Mouse (Mus musculus): ENCODE measurements around the gene Pts. TPM values are rescaled to one million over a fixed set of nuclear protein-coding genes. Genes with fewer than 3 reads are reported as not detected.
A peak's percentile ranks its signal among the peaks of the same experiment; 100 is the strongest.

Pts gene
- total and polyA plus RNA-seq, 3 experiments: 24.6 TPM; not detected in 1

GRCm38 (mm10) chr9:50505405-50505804 is 23.1 kb downstream of the Pts start:
- Histone ChIP-seq H3K27me3 (ENCODE audit: control insufficient read depth in 1 of 2, insufficient read depth in 2 of 2, low read length in 2 of 2) (peaks cover 0 to 2% of the 10 kb centered on the region in 2 experiments; a peak in 2 of 4 replicates), H3K27ac (ENCODE audit: control insufficient read depth, low read depth, low read length) (no peak overlapping the region), H3K4me1 (ENCODE audit: control insufficient read depth in 1 of 2, insufficient read depth in 2 of 2, low read length in 2 of 2) (peaks cover 0 to 8% of the 10 kb centered on the region in 2 experiments; a peak in 2 of 4 replicates), H3K9ac (ENCODE audit: control insufficient read depth, low read depth, low read length, poor library complexity, severe bottlenecking) (no peak overlapping the region), H3K9me3 (replicated peaks; ENCODE audit: insufficient read depth, low read length) (no peaks in the 10 kb centered on the region), H3K79me2 (ENCODE audit: control insufficient read depth, insufficient read depth, low read length, poor library complexity) (no peaks in the 10 kb centered on the region), H3K36me3 (ENCODE audit: control insufficient read depth in 1 of 2, insufficient read depth in 2 of 2, low read length in 2 of 2) (no peaks in the 10 kb centered on the region), H3K4me3 (ENCODE audit: control insufficient read depth in 1 of 2, insufficient read depth in 1 of 2, low read depth in 2 of 2, low read length in 2 of 2) (no peak overlapping the region)
- no peak for TF ChIP-seq CHD1 (IDR thresholded peaks at IDR 0.05; ENCODE audit: low read depth, low read length)
- no peak for TF ChIP-seq MAZ (IDR thresholded peaks at IDR 0.05; ENCODE audit: low read depth, low read length)
- TF ChIP-seq RCOR1 (IDR thresholded peaks at IDR 0.05; ENCODE audit: low read depth, low read length): no peak
- TF ChIP-seq ELF1 (IDR thresholded peaks at IDR 0.05; ENCODE audit: low read depth, low read length): no peak
- no peak for DNase-seq (ENCODE audit: low read depth, low spot score)

- H3K9me3 ChIP-seq (replicated peaks; ENCODE audit: insufficient read depth, low read length): no peaks in the 10 kb centered on the region
- no peaks in the 10 kb centered on the region for H3K36me3 ChIP-seq (ENCODE audit: control insufficient read depth in 1 of 2, insufficient read depth in 2 of 2, low read length in 2 of 2)
- no peak for DNase-seq (ENCODE audit: low read depth, low spot score)
- no peaks in the 10 kb centered on the region for H3K79me2 ChIP-seq (ENCODE audit: control insufficient read depth, insufficient read depth, low read length, poor library complexity)
- 0 out of 2 replicates have a peak, but pooled peaks have one; percentile 9 for TF ChIP-seq ZNF384 (IDR thresholded peaks at IDR 0.05; ENCODE audit: low read depth, low read length)
- no peak for TF ChIP-seq ZMIZ1 (IDR thresholded peaks at IDR 0.05; ENCODE audit: low read depth, low read length)
- no peak overlapping the region for H3K9ac ChIP-seq (ENCODE audit: control insufficient read depth, low read depth, low read length, poor library complexity, severe bottlenecking)
- no peak overlapping the region for H3K27ac ChIP-seq (ENCODE audit: control insufficient read depth, low read depth, low read length)
- no peak overlapping the region for H3K4me3 ChIP-seq (ENCODE audit: control insufficient read depth in 1 of 2, insufficient read depth in 1 of 2, low read depth in 2 of 2, low read length in 2 of 2)
- peaks cover 0 to 2% of the 10 kb centered on the region in 2 experiments; a peak in 2 of 4 replicates for H3K27me3 ChIP-seq (ENCODE audit: control insufficient read depth in 1 of 2, insufficient read depth in 2 of 2, low read length in 2 of 2)
- peaks cover 0 to 15% of the 10 kb centered on the region in 2 experiments; a peak in 2 of 4 replicates for H3K4me1 ChIP-seq (ENCODE audit: control insufficient read depth in 1 of 2, insufficient read depth in 2 of 2, low read length in 2 of 2)
Measured at GRCm38 (mm10) chr9:50502949-50503348, 25.6 kb downstream of the Pts start.

GRCm38 (mm10) chr9:50500974-50501501 is 27.5 kb downstream of the Pts start:
- Histone ChIP-seq H3K27ac (ENCODE audit: control insufficient read depth, low read depth, low read length) (peak overlapping the region; percentile 33; the same call in 1 of the 2 replicates), H3K36me3 (ENCODE audit: control insufficient read depth in 1 of 2, insufficient read depth in 2 of 2, low read length in 2 of 2) (peaks cover 0 to 3% of the 10 kb centered on the region in 2 experiments; a peak in 1 of 4 replicates), H3K9me3 (replicated peaks; ENCODE audit: insufficient read depth, low read length) (no peaks in the 10 kb centered on the region), H3K9ac (ENCODE audit: control insufficient read depth, low read depth, low read length, poor library complexity, severe bottlenecking) (peak overlapping the region; percentile 55), H3K4me1 (ENCODE audit: control insufficient read depth in 1 of 2, insufficient read depth in 2 of 2, low read length in 2 of 2) (peaks cover 2 to 24% of the 10 kb centered on the region in 2 experiments; a peak in 3 of 4 replicates), H3K4me3 (ENCODE audit: control insufficient read depth in 1 of 2, insufficient read depth in 1 of 2, low read depth in 2 of 2, low read length in 2 of 2) (peak overlapping the region; percentile 59 to 72), H3K79me2 (ENCODE audit: control insufficient read depth, insufficient read depth, low read length, poor library complexity) (no peaks in the 10 kb centered on the region), H3K27me3 (ENCODE audit: control insufficient read depth in 1 of 2, insufficient read depth in 2 of 2, low read length in 2 of 2) (no peaks in the 10 kb centered on the region)
- TF ChIP-seq USF1 (IDR thresholded peaks at IDR 0.05; ENCODE audit: low read depth, low read length) (peak; percentile 97), ZMIZ1 (IDR thresholded peaks at IDR 0.05; ENCODE audit: low read depth, low read length) (0 out of 2 replicates have a peak, but pooled peaks have one; percentile 47), POLR2A (IDR thresholded peaks at IDR 0.05; ENCODE audit: control insufficient read depth in 1 of 2, insufficient read depth in 1 of 2, low read depth in 1 of 2, low read length in 2 of 2, poor library complexity in 1 of 2) (peak; percentile 53 to 75; a peak in 3 of 4 replicates), CHD1 (IDR thresholded peaks at IDR 0.05; ENCODE audit: low read depth, low read length) (no peak), BHLHE40 (IDR thresholded peaks at IDR 0.05; ENCODE audit: borderline replicate concordance, low read depth, low read length) (no peak), TBP (IDR thresholded peaks at IDR 0.05; ENCODE audit: low read depth, low read length) (peak; percentile 79), GATA1 (IDR thresholded peaks at IDR 0.05; ENCODE audit: low read depth, low read length) (0 out of 2 replicates have a peak, but pooled peaks have one; percentile 15), JUND (IDR thresholded peaks at IDR 0.05; ENCODE audit: low read depth, low read length) (no peak), SIN3A (IDR thresholded peaks at IDR 0.05; ENCODE audit: low read length) (peak; percentile 52; the same call in 1 of the 2 replicates), USF2 (IDR thresholded peaks at IDR 0.05; ENCODE audit: borderline replicate concordance in 1 of 2, insufficient read depth in 1 of 2, low read depth in 1 of 2, low read length in 2 of 2) (peak; percentile 37 to 91; a peak in 3 of 4 replicates), HCFC1 (IDR thresholded peaks at IDR 0.05; ENCODE audit: low read depth, low read length) (no peak), MAX (IDR thresholded peaks at IDR 0.05; ENCODE audit: low read length) (peak; percentile 76; the same call in 1 of the 2 replicates), E2F4 (IDR thresholded peaks at IDR 0.05; ENCODE audit: borderline replicate concordance, low read depth, low read length) (no peak), UBTF (IDR thresholded peaks at IDR 0.05; ENCODE audit: borderline replicate concordance, insufficient read depth, low read depth, low read length) (no peak), NELFE (IDR thresholded peaks at IDR 0.05; ENCODE audit: low read depth, low read length) (peak; percentile 46; the same call in 1 of the 2 replicates), MYC (IDR thresholded peaks at IDR 0.05; ENCODE audit: low read depth, low read length) (no peak), RCOR1 (IDR thresholded peaks at IDR 0.05; ENCODE audit: low read depth, low read length) (no peak), MAFK (IDR thresholded peaks at IDR 0.05; ENCODE audit: borderline replicate concordance, low read depth, low read length) (no peak), TAL1 (IDR thresholded peaks at IDR 0.05; ENCODE audit: low read length) (no peak), ETS1 (IDR thresholded peaks at IDR 0.05; ENCODE audit: low read depth, low read length) (no peak), MXI1 (IDR thresholded peaks at IDR 0.05; ENCODE audit: low read depth, low read length) (no peak)
- peak; percentile 93 for DNase-seq (ENCODE audit: low read depth, low spot score)

All from MEL (cell line).